Mouse (Mus musculus) neutrophil, adult 59 days (primary cell): ENCODE results near the gene Aptx. TPM values are rescaled to one million over a fixed set of nuclear protein-coding genes. Genes with fewer than 3 reads are reported as not detected.

ENCODE experiments used
- total RNA-seq, 2 experiments: library from RNA; stranded (reverse); gene quantifications; 1 replicate in 1 of 2; 2 replicates in 1 of 2; pipeline ENCODE4 v1.2.4; 2023

Gene Aptx
- 10 to 100 TPM; 15.9 to 18.8 TPM for total RNA-seq

DNA sequence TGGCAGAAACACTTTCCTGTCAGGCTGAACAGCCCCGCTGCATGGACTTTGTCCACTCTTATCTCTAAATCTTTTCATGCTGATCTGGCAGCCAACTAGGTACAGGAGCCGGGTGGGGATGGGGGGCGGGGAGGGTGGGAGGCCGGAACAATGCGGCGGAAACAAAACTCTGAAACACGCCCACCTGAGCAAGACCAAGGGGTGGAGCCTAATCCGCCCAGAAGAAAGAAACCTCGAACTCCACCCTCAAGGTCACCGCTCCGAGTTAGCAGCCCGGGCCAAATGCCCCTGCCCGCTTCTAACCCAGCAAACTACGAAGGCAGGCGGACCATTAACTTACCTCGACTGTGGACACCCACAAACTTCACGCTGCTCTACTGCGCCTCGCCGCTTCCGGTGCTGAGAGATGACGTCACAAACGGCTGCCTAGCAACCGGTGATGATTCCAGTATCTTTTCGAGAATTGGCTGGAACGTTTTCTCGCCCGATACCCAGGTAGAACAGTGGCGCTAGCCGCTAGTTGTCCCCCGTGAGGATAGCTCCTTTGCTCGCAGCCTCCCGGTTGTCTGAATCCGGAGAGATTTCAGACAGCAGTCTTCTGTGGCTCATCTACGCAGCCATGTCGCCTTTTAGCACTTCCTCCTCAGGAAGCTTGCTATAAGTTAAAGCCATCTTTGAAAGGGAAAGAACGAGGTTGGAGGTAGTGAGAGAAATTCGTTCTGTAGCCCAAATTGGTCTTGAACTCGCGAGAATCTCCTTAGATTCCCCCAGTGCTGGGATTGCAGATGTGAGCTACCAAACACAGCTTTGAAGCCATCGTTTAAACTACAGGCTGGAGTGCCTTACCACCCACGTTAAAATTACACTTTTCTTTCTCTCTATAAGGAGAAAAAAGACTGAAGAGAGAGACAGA lies at the start of gene Aptx:
Gene Aptx, minus strand, starts transcription at position 398 of the 913 bp plus-strand sequence.

GRCm38 (mm10) chr4:40722011-40722666 lies 19.1 kb upstream of the Aptx start, which contains the start of gene Dnaja1:
TSS of gene Dnaja1 (plus strand) at chr4:40722150.

Other genes with a start within 250 kb of the Aptx start
- not detected for gene Tmem215, start 231.0 kb downstream of the Aptx start, total RNA-seq
- 100 to 1,000 TPM; 216 to 288 TPM for gene Dnaja1, start 19.0 kb upstream of the Aptx start, total RNA-seq
- 10 to 100 TPM; 46.4 to 49.1 TPM for gene Smu1, start 54.7 kb upstream of the Aptx start, total RNA-seq
- 10 to 100 TPM; 70.5 to 72.8 TPM for gene B4galt1, start 150.8 kb upstream of the Aptx start, total RNA-seq
- gene Spink4, start 216.9 kb upstream of the Aptx start, total RNA-seq, result not detected
- gene Bag1, start 245.1 kb upstream of the Aptx start, total RNA-seq, result 10 to 100 TPM; 61.7 to 67.1 TPM
- gene Chmp5, start 245.2 kb upstream of the Aptx start, total RNA-seq, result 10 to 100 TPM; 49.7 to 50.9 TPM